Mouse (Mus musculus) liver, embryonic 14.5 days (tissue): Measurements from ENCODE around the gene Dyrk1a. TPM values are rescaled to one million over a fixed set of nuclear protein-coding genes. Genes with fewer than 3 reads are reported as not detected.

Source experiments
- ATAC-seq: fragments of 200-750 bp; cut with Nextera tagmentation; 2 replicates; pipeline ENCODE4 v1.8.0; 2017; ENCODE audit warnings: moderate number of reproducible peaks, mild to moderate bottlenecking, moderate library complexity; ENCODE audit not compliant: insufficient read depth
- DNase-seq, 3 experiments: peaks; one replicate each; pipeline ENCODE4 v3.0.0-alpha.2; 2012 to 2013; ENCODE audit warnings: low read depth in 3 of 3, low spot score in 3 of 3
- H3K27ac ChIP-seq: fragments of 300-500 bp; sonication (generic); 2 replicates; pipeline ENCODE4 v1.5.1; 2014; ENCODE audit warnings: moderate library complexity, mild to moderate bottlenecking, control low read depth, inconsistent platforms
- H3K27me3 ChIP-seq: fragments of 300-500 bp; sonication (generic); 2 replicates; pipeline ENCODE4 v1.6.1; 2014; ENCODE audit warnings: mild to moderate bottlenecking, low read length, moderate library complexity; ENCODE audit not compliant: control insufficient read depth, insufficient read depth
- H3K36me3 ChIP-seq: fragments of 300-500 bp; sonication (generic); replicated peaks from 2 replicates; pipeline ENCODE4 v1.6.1; 2014; ENCODE audit warnings: low read depth; ENCODE audit not compliant: control insufficient read depth, insufficient read depth
- H3K4me1 ChIP-seq, 2 experiments: fragments of 200-500 bp in 1 of 2; fragments of 300-500 bp in 1 of 2; sonication (generic) in 1 of 2; replicated peaks; 2 replicates each; pipeline ENCODE4 v1.6.1; 2012 to 2014; ENCODE audit warnings: antibody characterized with exemption in 1 of 2, inconsistent platforms in 1 of 2, low read length in 1 of 2; ENCODE audit not compliant: control insufficient read depth in 2 of 2, insufficient read depth in 2 of 2
- H3K4me2 ChIP-seq: fragments of 300-500 bp; sonication (generic); 2 replicates; pipeline ENCODE4 v1.6.1; 2014; ENCODE audit warnings: low read depth, mild to moderate bottlenecking, control low read depth, moderate library complexity
- H3K4me3 ChIP-seq, 2 experiments: fragments of 200-500 bp in 1 of 2; fragments of 300-500 bp in 1 of 2; sonication (generic) in 1 of 2; 2 replicates each; pipeline ENCODE4 v1.5.1; 2012 to 2014; ENCODE audit warnings: low read depth in 2 of 2, low read length in 2 of 2, mild to moderate bottlenecking in 2 of 2, control low read depth in 1 of 2, inconsistent platforms in 1 of 2, moderate library complexity in 1 of 2; ENCODE audit not compliant: insufficient read depth in 1 of 2
- H3K9ac ChIP-seq: fragments of 300-500 bp; sonication (generic); replicated peaks from 2 replicates; pipeline ENCODE4 v1.6.1; 2014; ENCODE audit warnings: mild to moderate bottlenecking, control low read depth, moderate library complexity
- H3K9me3 ChIP-seq: fragments of 300-500 bp; sonication (generic); 2 replicates; pipeline ENCODE4 v1.6.1; 2016; ENCODE audit warnings: low read length, mixed read lengths; ENCODE audit not compliant: control insufficient read depth
- CTCF ChIP-seq: IDR thresholded peaks from 2 replicates; pipeline ENCODE4 v1.5.1; 2016; ENCODE audit warnings: antibody characterized with exemption, low read depth, control low read depth
- EP300 ChIP-seq: IDR thresholded peaks from 2 replicates; pipeline ENCODE4 v1.6.1; 2016; ENCODE audit warnings: antibody characterized with exemption, low read depth
- WGBS: fragments of 180-500 bp; shearing (Covaris S2); extraction: QIAGEN DNeasy Blood & Tissue Kit; methylation state at CpG from one replicate; pipeline ENCODE4 v1.1.7; 2014; ENCODE audit not compliant: insufficient replicate concordance; 5-methylcytosine and 5-hydroxymethylcytosine counted together
- polyA plus RNA-seq, 2 experiments: library from polyadenylated mRNA; depleted of rRNA in 1 of 2; stranded (reverse) in 1 of 2; unstranded in 1 of 2; fragments of >200 nt; fragmentation: Nextera tagmentation in 1 of 2; extraction: Ambion mirVana in 1 of 2; gene quantifications; 2 replicates each; pipeline versions ENCODE4 v1.2.1 to v1.2.3; 2012 to 2014

Dyrk1a gene
- polyA plus RNA-seq, 2 experiments = 5.0 to 9.2 TPM

- no peaks in the 10 kb centered on the region for H3K27me3 ChIP-seq
- no peak overlapping the region for H3K27ac ChIP-seq
- no peak overlapping the region for H3K4me3 ChIP-seq
- no peak overlapping the region for H3K9ac ChIP-seq
- peaks cover 0 to 14% of the 10 kb centered on the region in 2 experiments; a peak in 2 of 4 replicates for H3K4me1 ChIP-seq
- H3K36me3 ChIP-seq = no peaks in the 10 kb centered on the region
- TF ChIP-seq CTCF (no peak), EP300 (no peak)
- WGBS = 75% methylated on average over 3 of the region's 3 CpGs
- ATAC-seq = no peak
- H3K9me3 ChIP-seq = no peaks in the 10 kb centered on the region
- no peak overlapping the region for H3K4me2 ChIP-seq
- no peak for DNase-seq
Measured at GRCm38 (mm10) chr16:94649861-94650260, 80.1 kb downstream of the Dyrk1a start.

GRCm38 (mm10) chr16:94652091-94652713 is 82.4 kb downstream of the Dyrk1a start:
- Histone ChIP-seq H3K4me2 (no peak overlapping the region), H3K27ac (no peak overlapping the region), H3K27me3 (no peaks in the 10 kb centered on the region), H3K4me1 (peaks cover 0 to 11% of the 10 kb centered on the region in 2 experiments; a peak in 2 of 4 replicates), H3K4me3 (no peak overlapping the region), H3K9ac (no peak overlapping the region), H3K9me3 (no peaks in the 10 kb centered on the region), H3K36me3 (no peaks in the 10 kb centered on the region)
- TF ChIP-seq EP300 (no peak), CTCF (no peak)
- no peak for ATAC-seq
- 49% methylated on average over 4 of the region's 4 CpGs for WGBS
- no peak for DNase-seq

- Histone ChIP-seq H3K4me1 (peaks cover 0 to 2% of the 10 kb centered on the region in 2 experiments; a peak in 1 of 4 replicates), H3K9ac (no peak overlapping the region), H3K4me2 (no peak overlapping the region), H3K27me3 (no peaks in the 10 kb centered on the region), H3K4me3 (no peak overlapping the region), H3K9me3 (no peaks in the 10 kb centered on the region), H3K36me3 (peaks cover 2% of the 10 kb centered on the region; the same call in 1 of the 2 replicates), H3K27ac (no peak overlapping the region)
- WGBS = 90% methylated on average over 6 of the region's 6 CpGs
- ATAC-seq = no peak
- TF ChIP-seq CTCF = no peak
- TF ChIP-seq EP300 = no peak
- DNase-seq = no peak
Measured at GRCm38 (mm10) chr16:94655083-94655482, 85.3 kb downstream of the Dyrk1a start.

- Histone ChIP-seq H3K9ac (no peak overlapping the region), H3K4me3 (no peak overlapping the region), H3K4me1 (peaks cover 0 to 2% of the 10 kb centered on the region in 2 experiments; a peak in 1 of 4 replicates), H3K36me3 (peaks cover 5% of the 10 kb centered on the region; the same call in 1 of the 2 replicates), H3K27me3 (no peaks in the 10 kb centered on the region), H3K4me2 (no peak overlapping the region), H3K9me3 (no peaks in the 10 kb centered on the region), H3K27ac (no peak overlapping the region)
- TF ChIP-seq CTCF (no peak), EP300 (no peak)
- ATAC-seq (no peak), DNase-seq (no peak)
- 85% methylated on average over 7 of the region's 7 CpGs for WGBS
Measured at GRCm38 (mm10) chr16:94656891-94657290, 87.1 kb downstream of the Dyrk1a start.

GRCm38 (mm10) chr16:94659394-94659793 is 89.6 kb downstream of the Dyrk1a start:
- Histone ChIP-seq H3K9me3 (no peaks in the 10 kb centered on the region), H3K36me3 (peaks cover 5% of the 10 kb centered on the region), H3K27ac (no peak overlapping the region), H3K4me1 (peaks cover 0 to 2% of the 10 kb centered on the region in 2 experiments; a peak in 1 of 4 replicates), H3K4me3 (no peak overlapping the region), H3K4me2 (no peak overlapping the region), H3K27me3 (no peaks in the 10 kb centered on the region), H3K9ac (no peak overlapping the region)
- no peak for DNase-seq
- ATAC-seq = no peak
- WGBS = 88% methylated on average over 7 of the region's 7 CpGs
- TF ChIP-seq CTCF = no peak
- no peak for TF ChIP-seq EP300
